25 mouse cellular contexts compared by ENCODE assay signal in the genomic region with DNA sequence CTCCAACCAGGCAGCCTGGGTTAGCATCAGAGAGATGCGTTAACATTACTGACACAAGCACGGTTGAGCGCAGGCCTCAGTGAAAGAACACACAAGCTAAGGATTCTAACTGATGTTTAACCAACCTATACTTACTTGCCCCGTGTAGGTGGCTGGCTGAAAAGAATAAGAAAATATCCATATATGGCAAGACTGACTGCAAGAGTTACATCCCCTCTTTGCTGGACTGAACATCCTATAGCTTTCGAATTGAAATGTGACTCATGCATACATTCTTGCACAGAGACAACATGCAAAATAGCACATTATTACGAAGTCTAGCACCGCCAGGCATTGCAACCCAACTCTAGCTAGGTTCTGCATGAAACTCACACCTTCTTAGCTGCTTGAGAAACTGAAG.
DNase-seq lines count a peak whose midpoint lies in the region; ATAC-seq and TF ChIP-seq lines count a peak whose summit lies in the region.
"Had no signal": no experiment of that assay in that cellular context is flagged by ENCODE, and none has a peak within 500 bp of the region (broad histone marks: within the 10 kb centered on the region; RNA-seq: fewer than 3 reads in every experiment).

No protein-coding gene starts in this region.

- no peak overlapping the region for H3K4me2 ChIP-seq in intestine, embryonic 14.5 days (ENCODE audit: low read length)
- H3K4me2 ChIP-seq in intestine, embryonic 15.5 days (replicated peaks), result no peak overlapping the region
- H3K4me2 ChIP-seq in CH12.LX (ENCODE audit: insufficient read depth, low read depth, poor library complexity, severe bottlenecking), result peak overlapping the region; percentile 87
- H3K4me2 ChIP-seq in midbrain, embryonic 15.5 days, result no peak overlapping the region
- H3K4me2 ChIP-seq: forebrain, embryonic 12.5 days; heart, embryonic 12.5 days; hindbrain, embryonic 14.5 days; limb, embryonic 13.5 days; liver, embryonic 11.5 days; lung, embryonic 15.5 days; neural tube, embryonic 13.5 days had no signal

- 0 out of 2 replicates have a peak overlapping the region, but pooled peaks have one; percentile 11 for H3K27ac ChIP-seq in intestine, embryonic 14.5 days (ENCODE audit: low read depth)
- H3K27ac ChIP-seq in intestine, embryonic 15.5 days, result no peak overlapping the region
- peak overlapping the region; percentile 98 for H3K27ac ChIP-seq in CH12.LX (ENCODE audit: insufficient read depth, low read depth)
- H3K27ac ChIP-seq in small intestine, adult 2 months (ENCODE audit: insufficient read depth, low read depth, low read length), result peak overlapping the region; percentile 54
- no peak overlapping the region for H3K27ac ChIP-seq in midbrain, embryonic 10.5 days (replicated peaks)
- H3K27ac ChIP-seq in midbrain, embryonic 15.5 days, result no peak overlapping the region
- H3K27ac ChIP-seq: forebrain, embryonic 12.5 days; hindbrain, embryonic 14.5 days; kidney, postnatal 0 days; limb, embryonic 13.5 days; lung, embryonic 15.5 days; neural tube, embryonic 13.5 days had no signal

- ATAC-seq in intestine, embryonic 14.5 days (replicated peaks; ENCODE audit: low FRiP score, low TSS enrichment, low read depth), result no peak
- ATAC-seq in intestine, embryonic 15.5 days, result no peak
- ATAC-seq in granulocyte monocyte progenitor cell, adult 5-6 weeks (replicated peaks; ENCODE audit: poor library complexity, severe bottlenecking), result peak; percentile 45
- ATAC-seq in midbrain, embryonic 15.5 days (replicated peaks), result no peak
- ATAC-seq: forebrain, postnatal 0 days; intestine, embryonic 16.5 days; midbrain, embryonic 16.5 days had no signal

- H3K4me3 ChIP-seq in intestine, embryonic 14.5 days (ENCODE audit: low read depth, low read length), result no peak overlapping the region
- no peak overlapping the region for H3K4me3 ChIP-seq in intestine, embryonic 15.5 days (replicated peaks)
- H3K4me3 ChIP-seq in CH12.LX (replicated peaks in 1 of 3; ENCODE audit: low read depth in 2 of 3, low read length in 2 of 3, poor library complexity in 1 of 3), result no peak overlapping the region
- no peak overlapping the region for H3K4me3 ChIP-seq in small intestine, adult 2 months (ENCODE audit: low read depth, low read length)
- H3K4me3 ChIP-seq in midbrain, embryonic 10.5 days, result no peak overlapping the region
- no peak overlapping the region for H3K4me3 ChIP-seq in midbrain, embryonic 15.5 days
- H3K4me3 ChIP-seq: forebrain, embryonic 12.5 days; heart, embryonic 12.5 days; limb, embryonic 13.5 days; lung, embryonic 15.5 days; neural tube, embryonic 13.5 days had no signal

- H3K9me3 ChIP-seq in intestine, embryonic 14.5 days (ENCODE audit: control insufficient read depth, low read length), result no peaks in the 10 kb centered on the region
- no peaks in the 10 kb centered on the region for H3K9me3 ChIP-seq in intestine, embryonic 15.5 days
- no peaks in the 10 kb centered on the region for H3K9me3 ChIP-seq in CH12.LX (replicated peaks; ENCODE audit: low read length)
- H3K9me3 ChIP-seq in midbrain, embryonic 10.5 days (replicated peaks), result no peaks in the 10 kb centered on the region
- H3K9me3 ChIP-seq in midbrain, embryonic 15.5 days, result no peaks in the 10 kb centered on the region
- H3K9me3 ChIP-seq: forebrain, embryonic 12.5 days; heart, embryonic 12.5 days; limb, embryonic 13.5 days; lung, embryonic 15.5 days; neural tube, embryonic 13.5 days had no signal

- TF ChIP-seq EP300 in CH12.LX (IDR thresholded peaks at IDR 0.05; ENCODE audit: low read length), result no peak

- H3K36me3 ChIP-seq in intestine, embryonic 14.5 days (ENCODE audit: control insufficient read depth, insufficient read depth, low read length), result 0 out of 2 replicates have a peak, but pooled peaks cover 2% of the 10 kb centered on the region
- H3K36me3 ChIP-seq in intestine, embryonic 15.5 days, result no peaks in the 10 kb centered on the region
- H3K36me3 ChIP-seq in CH12.LX (replicated peaks in 1 of 2; ENCODE audit: control insufficient read depth in 1 of 2, insufficient read depth in 1 of 2, low read length in 1 of 2), result peaks cover 12 to 52% of the 10 kb centered on the region in 2 experiments
- H3K36me3 ChIP-seq in small intestine, adult 2 months (ENCODE audit: control insufficient read depth, insufficient read depth, low read length), result no peaks in the 10 kb centered on the region; the same call in 1 of the 2 replicates
- no peaks in the 10 kb centered on the region for H3K36me3 ChIP-seq in midbrain, embryonic 10.5 days
- H3K36me3 ChIP-seq in midbrain, embryonic 15.5 days (replicated peaks), result no peaks in the 10 kb centered on the region
- H3K36me3 ChIP-seq: forebrain, embryonic 12.5 days; limb, embryonic 13.5 days; lung, embryonic 15.5 days had no signal

- peaks cover 59% of the 10 kb centered on the region for H3K79me2 ChIP-seq in CH12.LX (replicated peaks; ENCODE audit: control insufficient read depth, extremely low read depth, insufficient read depth, poor library complexity, severe bottlenecking)

- 86% methylated on average over 7 of the region's 7 CpGs for WGBS in intestine, embryonic 14.5 days
- WGBS in intestine, embryonic 15.5 days, result 83% methylated on average over 7 of the region's 7 CpGs
- WGBS in small intestine, adult 2 months, result 87% methylated on average over 7 of the region's 7 CpGs
- WGBS in midbrain, embryonic 10.5 days, result 95% methylated on average over 7 of the region's 7 CpGs
- WGBS in midbrain, embryonic 15.5 days, result 87% methylated on average over 7 of the region's 7 CpGs

- TF ChIP-seq RAD21 in CH12.LX (IDR thresholded peaks at IDR 0.05; ENCODE audit: low read depth, low read length), result no peak

- no peak for TF ChIP-seq CTCF in CH12.LX (conservative IDR thresholded peaks at IDR 0.05 in 1 of 2, IDR thresholded peaks at IDR 0.05 in 1 of 2; ENCODE audit: low read depth in 2 of 2, low read length in 2 of 2)
- no peak for TF ChIP-seq CTCF in small intestine, adult 2 months (IDR thresholded peaks at IDR 0.05; ENCODE audit: extremely low read depth, insufficient read length, insufficient replicate concordance, low read depth, low read length)

- dilution Hi-C loops in CH12.LX (cut with MboI; ENCODE audit: extremely low pct_ligation_motif_present, extremely low pct_unique_long_range_greater_than_20kb, low sequenced_read_pairs), result no loop called here

- in situ Hi-C loops in CH12.LX (cut with MboI; ENCODE audit: low pct_ligation_motif_present, low pct_unique_long_range_greater_than_20kb, low sequenced_read_pairs), result no loop called here

- H3K4me1 ChIP-seq in intestine, embryonic 14.5 days (replicated peaks; ENCODE audit: control insufficient read depth, insufficient read depth, low read length), result peaks cover 6% of the 10 kb centered on the region
- 0 out of 2 replicates have a peak, but pooled peaks cover 3% of the 10 kb centered on the region for H3K4me1 ChIP-seq in intestine, embryonic 15.5 days (replicated peaks)
- H3K4me1 ChIP-seq in CH12.LX (ENCODE audit: control insufficient read depth in 1 of 2, insufficient read depth in 2 of 2), result peaks cover 34 to 88% of the 10 kb centered on the region in 2 experiments
- peaks cover 7% of the 10 kb centered on the region for H3K4me1 ChIP-seq in small intestine, adult 2 months (ENCODE audit: control insufficient read depth, insufficient read depth, insufficient read length, low read length)
- H3K4me1 ChIP-seq in midbrain, embryonic 10.5 days, result peaks cover 9% of the 10 kb centered on the region
- H3K4me1 ChIP-seq in midbrain, embryonic 15.5 days, result no peaks in the 10 kb centered on the region
- H3K4me1 ChIP-seq: forebrain, embryonic 12.5 days; heart, embryonic 12.5 days; lung, embryonic 15.5 days; neural tube, embryonic 13.5 days had no signal

- no peaks in the 10 kb centered on the region for H3K27me3 ChIP-seq in intestine, embryonic 14.5 days (replicated peaks; ENCODE audit: control insufficient read depth, insufficient read depth, low read length)
- no peaks in the 10 kb centered on the region for H3K27me3 ChIP-seq in intestine, embryonic 15.5 days (replicated peaks)
- H3K27me3 ChIP-seq in CH12.LX (replicated peaks), result no peaks in the 10 kb centered on the region
- H3K27me3 ChIP-seq in small intestine, adult 2 months (ENCODE audit: control insufficient read depth, insufficient read depth, low read length), result no peaks in the 10 kb centered on the region
- H3K27me3 ChIP-seq in midbrain, embryonic 10.5 days (ENCODE audit: low read depth, poor library complexity, severe bottlenecking), result peaks cover 38% of the 10 kb centered on the region
- H3K27me3 ChIP-seq in midbrain, embryonic 15.5 days (replicated peaks), result no peaks in the 10 kb centered on the region
- H3K27me3 ChIP-seq: forebrain, embryonic 12.5 days; heart, embryonic 12.5 days; limb, embryonic 13.5 days; lung, embryonic 15.5 days; neural tube, embryonic 13.5 days had no signal

- DNase-seq in intestine, embryonic 14.5 days (ENCODE audit: low spot score), result no peak
- DNase-seq in CH12.LX (ENCODE audit: extremely low read depth), result no peak
- DNase-seq in midbrain, embryonic 10.5 days (ENCODE audit: low spot score), result no peak
- DNase-seq in frontal cortex, adult 2 months (ENCODE audit: extremely low spot score in 1 of 2, low spot score in 1 of 2), result no peak
- DNase-seq: adrenal gland, adult 8-10 months; cerebellum, adult 9-10 months; forebrain, postnatal 0 days; gastrocnemius, postnatal 14 days; heart, adult 18-20 months; heart, postnatal 10 days; kidney, adult 8-10 months had no signal

- H3K9ac ChIP-seq in intestine, embryonic 14.5 days (ENCODE audit: low read length), result no peak overlapping the region
- H3K9ac ChIP-seq in intestine, embryonic 15.5 days, result no peak overlapping the region
- peak overlapping the region; percentile 80 for H3K9ac ChIP-seq in CH12.LX (ENCODE audit: insufficient read depth, low read depth)
- no peak overlapping the region for H3K9ac ChIP-seq in midbrain, embryonic 15.5 days
- H3K9ac ChIP-seq: forebrain, embryonic 12.5 days; forebrain, postnatal 0 days; heart, embryonic 12.5 days; hindbrain, embryonic 14.5 days; limb, embryonic 13.5 days; lung, embryonic 15.5 days; neural tube, embryonic 13.5 days had no signal

- no peak for TF ChIP-seq POLR2A in CH12.LX (IDR thresholded peaks at IDR 0.05; ENCODE audit: low read depth, low read length)
- no peak for TF ChIP-seq POLR2A in small intestine, adult 2 months (IDR thresholded peaks at IDR 0.05; ENCODE audit: low read depth, low read length)

TF ChIP-seq in CH12.LX, 34 proteins besides CTCF, POLR2A, EP300 and RAD21 (continues in another document):
- no peak for TF ChIP-seq E2F4 (IDR thresholded peaks at IDR 0.05; ENCODE audit: insufficient replicate concordance, low read depth, low read length)
- no peak for TF ChIP-seq HCFC1 (IDR thresholded peaks at IDR 0.05; ENCODE audit: low read depth, low read length)
- TF ChIP-seq UBTF (IDR thresholded peaks at IDR 0.05; ENCODE audit: low read depth, low read length), result no peak
- no peak for TF ChIP-seq SIN3A (IDR thresholded peaks at IDR 0.05; ENCODE audit: low read length)
- TF ChIP-seq POLR2AphosphoS2 (IDR thresholded peaks at IDR 0.05; ENCODE audit: low read depth, low read length), result no peak
- TF ChIP-seq NRF1 (IDR thresholded peaks at IDR 0.05; ENCODE audit: low read depth, low read length), result no peak
- no peak for TF ChIP-seq CHD2 (IDR thresholded peaks at IDR 0.05; ENCODE audit: low read length)
- no peak for TF ChIP-seq SMC3 (IDR thresholded peaks at IDR 0.05; ENCODE audit: low read depth, low read length)
- TF ChIP-seq ETS1 (conservative IDR thresholded peaks at IDR 0.05; ENCODE audit: low read depth, low read length), result no peak
- no peak for TF ChIP-seq IRF4 (IDR thresholded peaks at IDR 0.05; ENCODE audit: low read depth, low read length)

Comparison
In these comparisons a context has a peak if more than half of its experiments do, and no peak if none do; other contexts are left out.
1. H3K27ac ChIP-seq: peak in intestine, embryonic 14.5 days (single experiment), CH12.LX (single experiment) and small intestine, adult 2 months (single experiment); none in intestine, embryonic 15.5 days (single experiment), midbrain, embryonic 10.5 days (single experiment) and midbrain, embryonic 15.5 days (single experiment).